Mouse (Mus musculus) CH12.LX (cell line): Measurements from ENCODE around the gene Mpst. TPM values are rescaled to one million over a fixed set of nuclear protein-coding genes. Genes with fewer than 3 reads are reported as not detected.

ENCODE experiments used
- DNase-seq: peaks from one replicate; pipeline ENCODE4 v3.0.0-alpha.2; 2013; ENCODE audit errors: extremely low read depth
- H3K27ac ChIP-seq: 2 replicates; pipeline ENCODE4 v1.5.1; 2012; ENCODE audit warnings: low read depth, mild to moderate bottlenecking, control low read depth, moderate library complexity; ENCODE audit not compliant: insufficient read depth
- H3K27me3 ChIP-seq: replicated peaks from 2 replicates; pipeline ENCODE3; 2012; ENCODE audit warnings: inconsistent platforms
- H3K36me3 ChIP-seq, 2 experiments: replicated peaks in 1 of 2; 2 replicates each; pipeline versions ENCODE3 to v1.6.1; 2012; ENCODE audit warnings: inconsistent platforms in 1 of 2, low read length in 1 of 2, mild to moderate bottlenecking in 1 of 2, mixed read lengths in 1 of 2, moderate library complexity in 1 of 2; ENCODE audit not compliant: control insufficient read depth in 1 of 2, insufficient read depth in 1 of 2
- H3K4me1 ChIP-seq, 2 experiments: 2 replicates each; pipeline ENCODE4 v1.6.1; 2012; ENCODE audit warnings: inconsistent platforms in 1 of 2, moderate library complexity in 1 of 2; ENCODE audit not compliant: insufficient read depth in 2 of 2, control insufficient read depth in 1 of 2
- H3K4me2 ChIP-seq: 2 replicates; pipeline ENCODE4 v1.6.1; 2012; ENCODE audit warnings: low read depth, mild to moderate bottlenecking, control low read depth; ENCODE audit not compliant: poor library complexity, insufficient read depth, severe bottlenecking
- H3K4me3 ChIP-seq, 3 experiments: fragments of 150-350 bp in 1 of 3; sonication (generic) in 1 of 3; replicated peaks in 1 of 3; 2 replicates each; pipeline versions ENCODE3 to v1.5.1; 2011 to 2012; ENCODE audit warnings: low read depth in 2 of 3, low read length in 2 of 3, mild to moderate bottlenecking in 2 of 3, moderate library complexity in 2 of 3, control low read depth in 1 of 3, improper control_type of control experiment in 1 of 3, inconsistent platforms in 1 of 3, mixed read lengths in 1 of 3; ENCODE audit not compliant: poor library complexity in 1 of 3
- H3K79me2 ChIP-seq: replicated peaks from 2 replicates; pipeline ENCODE4 v1.6.1; 2012; ENCODE audit warnings: mild to moderate bottlenecking, moderate library complexity; ENCODE audit not compliant: control insufficient read depth, poor library complexity, insufficient read depth, severe bottlenecking; ENCODE audit errors: extremely low read depth
- H3K9ac ChIP-seq: 2 replicates; pipeline ENCODE4 v1.6.1; 2012; ENCODE audit warnings: low read depth, mild to moderate bottlenecking, control low read depth, moderate library complexity; ENCODE audit not compliant: insufficient read depth
- H3K9me3 ChIP-seq: replicated peaks from 2 replicates; pipeline ENCODE3; 2012; ENCODE audit warnings: low read length, inconsistent platforms, mixed read lengths
- CHD1 ChIP-seq: IDR thresholded peaks from 2 replicates; pipeline ENCODE4 v1.6.1; 2012; ENCODE audit warnings: low read depth, low read length, improper control_type of control experiment, inconsistent platforms
- CHD2 ChIP-seq: IDR thresholded peaks from 2 replicates; pipeline ENCODE4 v1.6.1; 2011; ENCODE audit warnings: low read length, improper control_type of control experiment
- CTCF ChIP-seq, 2 experiments: IDR thresholded peaks in 1 of 2; conservative IDR thresholded peaks in 1 of 2; 2 replicates each; pipeline ENCODE4 v1.5.1; 2011 to 2012; ENCODE audit warnings: low read depth in 2 of 2, low read length in 2 of 2, improper control_type of control experiment in 1 of 2, inconsistent platforms in 1 of 2, mild to moderate bottlenecking in 1 of 2, moderate library complexity in 1 of 2
- E2F4 ChIP-seq: IDR thresholded peaks from 2 replicates; pipeline ENCODE4 v1.6.1; 2011; ENCODE audit warnings: low read depth, low read length, improper control_type of control experiment; ENCODE audit not compliant: insufficient replicate concordance
- ELF1 ChIP-seq: IDR thresholded peaks from 2 replicates; pipeline ENCODE4 v1.6.1; 2014; ENCODE audit warnings: low read depth, mild to moderate bottlenecking, inconsistent platforms, low read length, improper control_type of control experiment
- HCFC1 ChIP-seq: IDR thresholded peaks from 2 replicates; pipeline ENCODE4 v1.6.1; 2012; ENCODE audit warnings: low read depth, mild to moderate bottlenecking, inconsistent platforms, low read length, improper control_type of control experiment
- JUND ChIP-seq: conservative IDR thresholded peaks from 2 replicates; pipeline ENCODE4 v1.6.1; 2011; ENCODE audit warnings: low read depth, low read length, improper control_type of control experiment
- MYC ChIP-seq: IDR thresholded peaks from 2 replicates; pipeline ENCODE4 v1.6.1; 2011; ENCODE audit warnings: low read depth, mild to moderate bottlenecking, improper control_type of control experiment, low read length
- NRF1 ChIP-seq: IDR thresholded peaks from 2 replicates; pipeline ENCODE4 v1.6.1; 2014; ENCODE audit warnings: low read depth, mild to moderate bottlenecking, inconsistent platforms, low read length, improper control_type of control experiment, moderate library complexity
- POLR2A ChIP-seq: IDR thresholded peaks from 2 replicates; pipeline ENCODE4 v1.6.1; 2011; ENCODE audit warnings: low read depth, mild to moderate bottlenecking, improper control_type of control experiment, low read length
- POLR2AphosphoS2 ChIP-seq: IDR thresholded peaks from 2 replicates; pipeline ENCODE4 v1.6.1; 2011; ENCODE audit warnings: low read depth, low read length, improper control_type of control experiment
- RCOR1 ChIP-seq: conservative IDR thresholded peaks from 2 replicates; pipeline ENCODE4 v1.6.1; 2012; ENCODE audit warnings: low read depth, mild to moderate bottlenecking, inconsistent platforms, low read length, improper control_type of control experiment
- SIN3A ChIP-seq: IDR thresholded peaks from 2 replicates; pipeline ENCODE4 v1.6.1; 2012; ENCODE audit warnings: low read length, improper control_type of control experiment, inconsistent platforms
- USF2 ChIP-seq: conservative IDR thresholded peaks from 2 replicates; pipeline ENCODE4 v1.6.1; 2011; ENCODE audit warnings: low read depth, low read length, improper control_type of control experiment
- ZC3H11A ChIP-seq: IDR thresholded peaks from 2 replicates; pipeline ENCODE4 v1.6.1; 2012; ENCODE audit warnings: low read depth, mild to moderate bottlenecking, inconsistent platforms, low read length, improper control_type of control experiment
- ZMIZ1 ChIP-seq: IDR thresholded peaks from 2 replicates; pipeline ENCODE4 v1.6.1; 2012; ENCODE audit warnings: low read depth, mild to moderate bottlenecking, inconsistent platforms, low read length, improper control_type of control experiment
- dilution Hi-C: fragments of 300-500 bp; cut with MboI; formaldehyde crosslinking; loops from 2 replicates; pipeline ENCODE4 v1.14.3; 2020; ENCODE audit warnings: low sequenced_read_pairs; ENCODE audit not compliant: extremely low pct_unique_long_range_greater_than_20kb, extremely low pct_ligation_motif_present
- in situ Hi-C: fragments of 300-500 bp; cut with MboI; formaldehyde crosslinking; loops from 3 replicates; pipeline ENCODE4 v1.14.3; 2019; ENCODE audit warnings: low sequenced_read_pairs, low pct_ligation_motif_present, low pct_unique_long_range_greater_than_20kb, mixed read lengths
- polyA plus RNA-seq: library from polyadenylated mRNA; unstranded; fragments of >175 nt; gene quantifications from 2 replicates; pipeline ENCODE4 v1.2.1, GENCODE M21; 2012; ENCODE audit warnings: low read depth; ENCODE audit not compliant: insufficient read length
- total RNA-seq, 2 experiments: library from RNA; depleted of rRNA; stranded (reverse); fragments of 300-350 nt in 1 of 2; fragments of >200 nt in 1 of 2; gene quantifications; 2 replicates each; pipeline ENCODE4 v1.2.3; 2012 to 2014

Mpst gene
- total RNA-seq (2012; rRNA removed) = 33.0 and 46.3 TPM in 2 replicates
- 18.1 and 27.0 TPM in 2 replicates for total RNA-seq (2014; rRNA removed)
- 21.5 and 24.4 TPM in 2 replicates for polyA plus RNA-seq

DNA sequence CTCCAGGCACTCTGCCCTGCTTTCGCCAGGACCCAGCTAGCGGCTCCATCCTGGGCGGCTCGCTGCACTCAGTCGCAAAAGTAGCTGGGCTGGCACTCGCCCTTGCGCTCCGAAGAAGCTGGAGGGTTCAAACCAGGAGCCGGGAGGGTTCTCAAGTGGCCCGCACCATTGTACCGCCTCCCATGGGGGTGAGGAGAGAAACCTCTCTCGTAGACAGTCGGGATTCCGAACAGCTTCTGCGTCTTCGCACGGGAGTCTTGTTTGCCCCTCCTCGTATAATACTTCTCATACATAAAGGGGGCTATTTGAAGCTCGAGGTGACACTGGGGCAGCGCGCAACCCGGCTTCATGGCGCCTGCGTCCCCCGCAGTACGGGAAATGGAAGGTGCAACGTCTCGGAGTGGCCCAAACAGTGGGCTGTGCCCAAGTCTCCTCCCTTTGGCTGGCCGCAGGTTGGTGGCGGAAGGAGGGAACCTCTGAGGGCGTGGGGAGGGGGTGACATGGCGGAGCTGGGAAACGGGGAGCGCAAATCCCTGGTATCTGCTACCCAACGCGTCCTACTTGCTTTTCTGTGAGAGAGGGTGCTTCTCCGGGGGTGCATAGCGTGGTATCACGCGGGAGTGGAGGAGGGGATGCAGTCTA lies at the start of gene Mpst:
Mpst (plus strand) TSS at position 124 of the 642 bp plus-strand sequence.
- peaks cover 15% of the 10 kb centered on the region for H3K27me3 ChIP-seq
- peak within 1 kb of the TSS; percentile 57 for H3K9ac ChIP-seq
- in situ Hi-C loops (no loop called here), dilution Hi-C loops (no loop called here)
- no peaks in the 10 kb centered on the region for H3K9me3 ChIP-seq
- H3K36me3 ChIP-seq = peaks cover 12 to 17% of the 10 kb centered on the region in 2 experiments
- H3K4me2 ChIP-seq = peak within 1 kb of the TSS; percentile 76
- H3K79me2 ChIP-seq = no peaks in the 10 kb centered on the region
- peaks cover 3 to 17% of the 10 kb centered on the region in 2 experiments for H3K4me1 ChIP-seq
- TF ChIP-seq HCFC1 (peak; percentile 60; the same call in 1 of the 2 replicates), ZC3H11A (no peak), E2F4 (no peak), CHD2 (0 out of 2 replicates have a peak, but pooled peaks have one; percentile 12), ZMIZ1 (peak; percentile 16; the same call in 1 of the 2 replicates), CTCF (conservative IDR thresholded peaks at IDR 0.05 in 1 of 2, IDR thresholded peaks at IDR 0.05 in 1 of 2; ENCODE audit: low read depth in 2 of 2, low read length in 2 of 2) (no peak), RCOR1 (no peak; the same call in 1 of the 2 replicates), NRF1 (0 out of 2 replicates have a peak, but pooled peaks have one; percentile 5), POLR2A (peak; percentile 77), ELF1 (peak; percentile 68), POLR2AphosphoS2 (peak; percentile 61; the same call in 1 of the 2 replicates), MYC (no peak), USF2 (no peak), CHD1 (peak; percentile 100)
- peak within 1 kb of the TSS; percentile 69 to 89 (median 75) for H3K4me3 ChIP-seq
- DNase-seq = peak; percentile 82
- peak within 1 kb of the TSS; percentile 22; the same call in 1 of the 2 replicates for H3K27ac ChIP-seq

DNA sequence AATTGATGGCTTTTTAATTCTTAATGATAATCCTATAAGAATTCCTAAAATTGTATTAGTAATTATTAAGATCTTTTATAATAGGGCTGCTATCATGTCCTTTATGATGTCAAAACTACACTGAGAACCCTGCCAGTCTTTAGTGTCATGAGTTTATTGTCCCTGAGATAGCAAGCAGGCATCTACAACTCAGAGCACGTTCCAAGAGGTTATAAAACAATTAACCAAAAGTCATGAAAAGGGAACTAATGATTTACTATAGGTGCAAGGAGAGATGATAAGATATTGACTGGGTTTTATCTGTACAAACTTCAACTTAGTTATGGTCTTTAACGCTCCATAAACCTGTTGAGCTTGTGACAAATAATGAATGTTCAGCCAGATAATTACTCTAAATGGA lies 40.3 kb upstream of the Mpst start:
- H3K4me2 ChIP-seq = no peak overlapping the region
- H3K27me3 ChIP-seq = peaks cover 54% of the 10 kb centered on the region
- no peak for TF ChIP-seq JUND
- TF ChIP-seq ZC3H11A = no peak
- no peak for TF ChIP-seq NRF1
- TF ChIP-seq ZMIZ1 = no peak
- TF ChIP-seq SIN3A = no peak
- TF ChIP-seq CHD2 = no peak
- no peak for TF ChIP-seq ELF1
- TF ChIP-seq E2F4 = no peak
- TF ChIP-seq, all 38 proteins: peak for 0
- Histone ChIP-seq H3K9me3 (peaks cover 11% of the 10 kb centered on the region), H3K9ac (no peak overlapping the region), H3K4me3 (no peak overlapping the region), H3K79me2 (no peaks in the 10 kb centered on the region), H3K27ac (no peak overlapping the region), H3K4me1 (peaks cover 2 to 14% of the 10 kb centered on the region in 2 experiments; a peak in 3 of 4 replicates), H3K36me3 (no peaks in the 10 kb centered on the region)
- in situ Hi-C loops = loop anchor here (5.0 to 10.0 kb wide), 2 partner anchors 59 to 184 kb away; partner anchors contain the start of gene Kctd17
- dilution Hi-C loops = no loop called here
- no peak for DNase-seq
